9 mouse cellular contexts compared by ENCODE assay signal in genomic region chr6:33126574-33126973, GRCm38 (mm10).
DNase-seq lines count a peak whose midpoint lies in the region; ATAC-seq and TF ChIP-seq lines count a peak whose summit lies in the region.
"Had no signal": no experiment of that assay in that cellular context is flagged by ENCODE, and none has a peak within 500 bp of the region (broad histone marks: within the 10 kb centered on the region; RNA-seq: fewer than 3 reads in every experiment).

No protein-coding gene starts in this region.

- in situ Hi-C loops in CH12.LX (cut with MboI; ENCODE audit: low pct_ligation_motif_present, low pct_unique_long_range_greater_than_20kb, low sequenced_read_pairs), result no loop called here

- H3K36me3 ChIP-seq in CH12.LX (replicated peaks in 1 of 2; ENCODE audit: control insufficient read depth in 1 of 2, insufficient read depth in 1 of 2, low read length in 1 of 2), result no peaks in the 10 kb centered on the region
- H3K36me3 ChIP-seq: heart, embryonic 15.5 days had no signal

- dilution Hi-C loops in CH12.LX (cut with MboI; ENCODE audit: extremely low pct_ligation_motif_present, extremely low pct_unique_long_range_greater_than_20kb, low sequenced_read_pairs), result no loop called here

- H3K79me2 ChIP-seq in CH12.LX (replicated peaks; ENCODE audit: control insufficient read depth, extremely low read depth, insufficient read depth, poor library complexity, severe bottlenecking), result no peaks in the 10 kb centered on the region

- no peaks in the 10 kb centered on the region for H3K4me1 ChIP-seq in CH12.LX (ENCODE audit: control insufficient read depth in 1 of 2, insufficient read depth in 2 of 2)
- H3K4me1 ChIP-seq: heart, embryonic 15.5 days had no signal

- H3K9me3 ChIP-seq in CH12.LX (replicated peaks; ENCODE audit: low read length), result no peaks in the 10 kb centered on the region
- H3K9me3 ChIP-seq: heart, embryonic 15.5 days had no signal

- H3K27me3 ChIP-seq in CH12.LX (replicated peaks), result peaks cover 19% of the 10 kb centered on the region

- peak; percentile 86 for TF ChIP-seq RAD21 in CH12.LX (IDR thresholded peaks at IDR 0.05; ENCODE audit: low read depth, low read length)

- TF ChIP-seq POLR2A in CH12.LX (IDR thresholded peaks at IDR 0.05; ENCODE audit: low read depth, low read length), result no peak

- peak; percentile 84 for DNase-seq in CH12.LX (ENCODE audit: extremely low read depth)
- DNase-seq in adipocyte (ENCODE audit: low spot score), result peak; percentile 92
- DNase-seq in embryo, embryonic 10 days (ENCODE audit: low spot score), result peak; percentile 91
- peak; percentile 53 for DNase-seq in heart, adult 8-10 months (ENCODE audit: low spot score)
- DNase-seq in layer of hippocampus, adult 18-20 months (ENCODE audit: low spot score in 2 of 2), result peak; percentile 10 to 66
- DNase-seq in lung, postnatal 25 days (ENCODE audit: low spot score), result peak; percentile 57
- peak; percentile 11 to 36 for DNase-seq in right cerebral cortex, postnatal 36 days (ENCODE audit: low spot score in 2 of 2)

- TF ChIP-seq EP300 in CH12.LX (IDR thresholded peaks at IDR 0.05; ENCODE audit: low read length), result no peak

- no peak overlapping the region for H3K4me3 ChIP-seq in CH12.LX (replicated peaks in 1 of 3; ENCODE audit: low read depth in 2 of 3, low read length in 2 of 3, poor library complexity in 1 of 3)
- H3K4me3 ChIP-seq: heart, embryonic 15.5 days had no signal

- peak; percentile 54 to 79 for TF ChIP-seq CTCF in CH12.LX (conservative IDR thresholded peaks at IDR 0.05 in 1 of 2, IDR thresholded peaks at IDR 0.05 in 1 of 2; ENCODE audit: low read depth in 2 of 2, low read length in 2 of 2)

- ATAC-seq in erythroblast, adult 5-6 weeks (replicated peaks; ENCODE audit: low FRiP score, poor library complexity, severe bottlenecking), result no peak

- no peak overlapping the region for H3K27ac ChIP-seq in CH12.LX (ENCODE audit: insufficient read depth, low read depth)
- H3K27ac ChIP-seq: heart, embryonic 15.5 days had no signal

- no peak overlapping the region for H3K4me2 ChIP-seq in CH12.LX (ENCODE audit: insufficient read depth, low read depth, poor library complexity, severe bottlenecking)
- H3K4me2 ChIP-seq: heart, embryonic 15.5 days had no signal

- H3K9ac ChIP-seq in CH12.LX (ENCODE audit: insufficient read depth, low read depth), result no peak overlapping the region
- H3K9ac ChIP-seq: heart, embryonic 15.5 days had no signal

TF ChIP-seq in CH12.LX, 34 proteins besides CTCF, POLR2A, EP300 and RAD21:
- TF ChIP-seq USF2 (conservative IDR thresholded peaks at IDR 0.05; ENCODE audit: low read depth, low read length) (no peak), ELF1 (IDR thresholded peaks at IDR 0.05; ENCODE audit: low read depth, low read length) (peak; percentile 54), MXI1 (IDR thresholded peaks at IDR 0.05; ENCODE audit: low read depth, low read length) (peak; percentile 74; the same call in 1 of the 2 replicates), SIN3A (IDR thresholded peaks at IDR 0.05; ENCODE audit: low read length) (peak; percentile 85), IRF4 (IDR thresholded peaks at IDR 0.05; ENCODE audit: low read depth, low read length) (0 out of 2 replicates have a peak, but pooled peaks have one; percentile 7), SMC3 (IDR thresholded peaks at IDR 0.05; ENCODE audit: low read depth, low read length) (peak; percentile 82)

Comparison
In these comparisons a context has a peak if more than half of its experiments do, and no peak if none do; other contexts are left out.
1. DNase-seq: peak in every context shown above with its lines; median percentile 92 in adipocyte; 91 in embryo, embryonic 10 days; 84 in CH12.LX; 57 in lung, postnatal 25 days; 53 in heart, adult 8-10 months; 38 in layer of hippocampus, adult 18-20 months; 24 in right cerebral cortex, postnatal 36 days.